Mouse (Mus musculus) small intestine, adult 2 months (tissue): ENCODE data around the gene Arhgap22.

ENCODE experiments used
- CTCF ChIP-seq: fragments of 200-500 bp; IDR thresholded peaks from 2 replicates; pipeline ENCODE4 v1.5.1; 2012; ENCODE audit warnings: low read depth, mild to moderate bottlenecking, control low read depth, inconsistent platforms, low read length, moderate library complexity, mixed read lengths; ENCODE audit not compliant: insufficient replicate concordance, insufficient read length; ENCODE audit errors: extremely low read depth
- POLR2A ChIP-seq: fragments of 200-500 bp; IDR thresholded peaks from 2 replicates; pipeline ENCODE4 v1.6.1; 2012; ENCODE audit warnings: low read depth, mild to moderate bottlenecking, control low read depth, inconsistent platforms, low read length, moderate library complexity

GRCm38 (mm10) chr14:33371248-33371647 lies 157.4 kb downstream of the Arhgap22 start:
- TF ChIP-seq CTCF, result peak; percentile 62; the same call in 1 of the 2 replicates
- TF ChIP-seq POLR2A, result no peak
